Mouse (Mus musculus) stomach, embryonic 14.5 days (tissue): ENCODE data around the gene Mical3. TPM values are rescaled to one million over a fixed set of nuclear protein-coding genes. Genes with fewer than 3 reads are reported as not detected.

ENCODE experiments used
- ATAC-seq: fragments of 200-750 bp; cut with Nextera tagmentation; 2 replicates; pipeline ENCODE4 v1.8.0; 2017; ENCODE audit warnings: low read depth, moderate TSS enrichment; ENCODE audit not compliant: insufficient number of reproducible peaks, insufficient read depth, low FRiP score
- H3K27ac ChIP-seq: fragments of 300-500 bp; sonication (generic); 2 replicates; pipeline ENCODE4 v1.5.1; 2014; ENCODE audit warnings: mild to moderate bottlenecking, low read length, moderate library complexity, mixed read lengths
- H3K27me3 ChIP-seq: fragments of 300-500 bp; sonication (generic); 2 replicates; pipeline ENCODE4 v1.6.1; 2014; ENCODE audit warnings: low read length, control low read depth, mixed read lengths; ENCODE audit not compliant: control insufficient read depth, insufficient read depth
- H3K36me3 ChIP-seq: fragments of 300-500 bp; sonication (generic); 2 replicates; pipeline ENCODE4 v1.6.1; 2014; ENCODE audit warnings: mild to moderate bottlenecking, control low read depth, low read length, moderate library complexity, mixed read lengths; ENCODE audit not compliant: control insufficient read depth, insufficient read depth
- H3K4me1 ChIP-seq: fragments of 300-500 bp; sonication (generic); 2 replicates; pipeline ENCODE4 v1.6.1; 2014; ENCODE audit warnings: low read length, control low read depth, mixed read lengths; ENCODE audit not compliant: control insufficient read depth, insufficient read depth
- H3K4me2 ChIP-seq: fragments of 300-500 bp; sonication (generic); replicated peaks from 2 replicates; pipeline ENCODE4 v1.6.1; 2014; ENCODE audit warnings: low read depth, low read length, control low read depth
- H3K4me3 ChIP-seq: fragments of 300-500 bp; sonication (generic); 2 replicates; pipeline ENCODE4 v1.5.1; 2014; ENCODE audit warnings: low read depth, low read length, control low read depth
- H3K9ac ChIP-seq: fragments of 300-500 bp; sonication (generic); replicated peaks from 2 replicates; pipeline ENCODE4 v1.6.1; 2014; ENCODE audit warnings: low read depth, mild to moderate bottlenecking, control low read depth, low read length, moderate library complexity, mixed read lengths
- H3K9me3 ChIP-seq: fragments of 300-500 bp; sonication (generic); 2 replicates; pipeline ENCODE4 v1.6.1; 2016; ENCODE audit warnings: low read depth, low read length, control low read depth; ENCODE audit not compliant: control insufficient read depth
- WGBS: fragments of 180-500 bp; shearing (Covaris S2); extraction: QIAGEN DNeasy Blood & Tissue Kit; methylation state at CpG from one replicate; pipeline ENCODE4 v1.1.7; 2014; 5-methylcytosine and 5-hydroxymethylcytosine counted together
- polyA plus RNA-seq: library from polyadenylated mRNA; unstranded; fragments of >200 nt; fragmentation: Nextera tagmentation; extraction: Ambion mirVana; gene quantifications from 2 replicates; pipeline ENCODE4 v1.2.1, GENCODE M21; 2014

Gene Mical3
- polyA plus RNA-seq, 1 experiment from 2014 or later: 24.8 TPM

- Histone ChIP-seq H3K9ac (0 out of 2 replicates have a peak overlapping the region, but pooled peaks have one; percentile 6), H3K9me3 (no peaks in the 10 kb centered on the region), H3K36me3 (no peaks in the 10 kb centered on the region), H3K4me3 (peak overlapping the region; percentile 27), H3K4me2 (peak overlapping the region; percentile 68), H3K27me3 (no peaks in the 10 kb centered on the region; the same call in 1 of the 2 replicates), H3K27ac (no peak overlapping the region), H3K4me1 (peaks cover 9% of the 10 kb centered on the region; the same call in 1 of the 2 replicates)
- WGBS: 8% methylated on average over 21 of the region's 21 CpGs
- peak; percentile 40; the same call in 1 of the 2 replicates for ATAC-seq
Observed at GRCm38 (mm10) chr6:121129506-121129905, 1.3 kb downstream of the Mical3 start.

DNA sequence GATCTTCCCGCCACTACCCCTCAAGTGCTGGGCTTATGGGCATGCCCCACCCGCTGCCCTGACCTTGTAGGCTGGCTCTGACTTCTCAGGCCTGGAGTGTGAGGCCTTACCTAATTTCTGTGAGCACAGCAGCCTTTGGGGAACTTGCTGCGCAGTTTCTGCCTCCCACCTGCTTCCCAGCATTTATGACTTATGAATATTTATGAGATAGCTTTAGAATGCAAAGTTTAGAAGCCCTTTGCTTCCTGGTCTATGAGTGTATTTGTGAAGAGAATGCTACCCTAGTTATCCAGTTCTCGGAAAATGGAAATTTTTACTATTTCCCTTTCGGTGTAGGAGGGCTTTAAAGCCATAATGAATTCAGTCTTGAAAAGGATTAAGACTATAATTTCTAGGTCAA is 2.1 kb downstream of the Mical3 start:
- Histone ChIP-seq H3K4me2 (no peak overlapping the region), H3K4me1 (peaks cover 9% of the 10 kb centered on the region; the same call in 1 of the 2 replicates), H3K27ac (no peak overlapping the region), H3K4me3 (no peak overlapping the region), H3K9ac (no peak overlapping the region), H3K36me3 (no peaks in the 10 kb centered on the region), H3K9me3 (no peaks in the 10 kb centered on the region), H3K27me3 (no peaks in the 10 kb centered on the region; the same call in 1 of the 2 replicates)
- WGBS: 90% methylated on average over 5 of the region's 5 CpGs
- ATAC-seq: no peak

DNA sequence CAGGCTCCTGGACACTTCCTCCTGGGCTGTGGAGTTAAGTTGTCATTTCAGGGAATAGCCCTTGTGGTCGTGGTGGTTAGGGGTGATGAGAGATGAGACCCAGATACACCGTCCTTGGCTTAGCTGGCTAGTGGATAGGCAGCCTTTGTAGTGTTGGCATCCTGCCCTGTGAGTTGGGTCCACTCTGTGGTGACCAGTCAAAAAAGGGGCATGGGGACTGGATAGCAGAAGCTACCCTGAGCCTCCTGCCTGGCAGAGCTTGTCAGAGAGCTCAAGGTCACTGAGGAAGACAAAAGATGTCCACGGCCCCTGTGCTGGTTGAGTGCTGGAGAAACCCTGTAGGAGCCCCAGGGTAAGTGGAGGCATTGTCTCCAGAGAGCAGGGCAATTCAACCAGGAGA is 3.1 kb downstream of the Mical3 start:
- H3K27ac ChIP-seq: no peak overlapping the region
- no peaks in the 10 kb centered on the region for H3K9me3 ChIP-seq
- 63% methylated on average over 3 of the region's 3 CpGs for WGBS
- H3K27me3 ChIP-seq: no peaks in the 10 kb centered on the region; the same call in 1 of the 2 replicates
- no peak overlapping the region for H3K4me3 ChIP-seq
- H3K4me1 ChIP-seq: peaks cover 9% of the 10 kb centered on the region; the same call in 1 of the 2 replicates
- H3K4me2 ChIP-seq: no peak overlapping the region
- no peak overlapping the region for H3K9ac ChIP-seq
- no peak for ATAC-seq
- H3K36me3 ChIP-seq: no peaks in the 10 kb centered on the region

DNA sequence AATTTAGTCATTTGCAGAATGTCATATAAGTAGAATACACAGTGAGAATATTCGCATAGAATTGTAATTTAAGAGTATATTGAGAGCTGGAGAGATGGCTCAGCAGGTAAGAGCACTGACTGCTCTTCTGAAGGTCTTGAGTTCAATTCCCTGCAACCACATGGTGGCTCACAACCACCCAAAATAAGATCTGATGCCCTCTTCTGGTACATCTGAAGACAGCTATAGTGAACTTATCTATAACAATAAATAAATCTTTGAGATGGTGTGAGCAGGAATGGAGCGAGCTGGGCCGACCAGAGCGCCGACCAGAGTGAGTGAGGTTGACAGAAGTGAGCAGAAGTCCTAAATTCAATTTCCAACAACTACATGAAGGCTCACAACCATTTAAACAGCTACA is 4.6 kb downstream of the Mical3 start:
- no peak for ATAC-seq
- H3K4me2 ChIP-seq: no peak overlapping the region

DNA sequence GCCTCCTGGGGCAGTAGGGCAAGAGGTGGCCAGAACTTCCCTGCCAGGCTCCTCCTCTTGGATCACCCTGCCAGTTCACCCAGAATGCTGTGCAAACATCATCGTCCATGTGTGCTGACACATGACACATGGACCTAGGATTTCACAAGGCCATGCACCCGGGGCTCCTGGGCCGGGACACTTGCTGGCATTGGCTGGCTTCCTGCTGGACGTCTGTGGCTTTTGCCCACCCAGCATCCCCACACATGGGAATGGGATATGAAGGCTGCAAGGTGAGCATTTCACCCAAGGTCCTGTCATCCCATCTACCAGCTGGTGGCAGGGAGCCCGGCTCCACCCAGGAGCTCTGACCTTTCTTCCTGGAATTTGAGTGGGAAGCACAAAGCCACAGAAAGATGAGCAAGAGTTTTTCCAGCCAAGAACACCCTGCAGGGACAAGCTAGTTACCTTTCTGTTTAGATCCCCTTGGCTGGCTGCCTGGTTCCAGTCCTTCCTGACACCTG is 8.0 kb downstream of the Mical3 start:
- no peak overlapping the region for H3K4me2 ChIP-seq
- 67% methylated on average over 5 of the region's 5 CpGs for WGBS
- ATAC-seq: no peak
- no peaks in the 10 kb centered on the region for H3K36me3 ChIP-seq
- H3K27ac ChIP-seq: no peak overlapping the region
- no peaks in the 10 kb centered on the region for H3K4me1 ChIP-seq
- H3K9me3 ChIP-seq: no peaks in the 10 kb centered on the region
- no peak overlapping the region for H3K4me3 ChIP-seq
- H3K9ac ChIP-seq: no peak overlapping the region
- H3K27me3 ChIP-seq: no peaks in the 10 kb centered on the region

More for the DNA sequence above, 4.6 kb downstream of the Mical3 start:
- H3K4me3 ChIP-seq: no peak overlapping the region
- no peaks in the 10 kb centered on the region for H3K36me3 ChIP-seq
- 86% methylated on average over 5 of the region's 5 CpGs for WGBS
- H3K27ac ChIP-seq: no peak overlapping the region
- no peaks in the 10 kb centered on the region; the same call in 1 of the 2 replicates for H3K27me3 ChIP-seq
- no peaks in the 10 kb centered on the region for H3K9me3 ChIP-seq
- peaks cover 9% of the 10 kb centered on the region; the same call in 1 of the 2 replicates for H3K4me1 ChIP-seq
- no peak overlapping the region for H3K9ac ChIP-seq

DNA sequence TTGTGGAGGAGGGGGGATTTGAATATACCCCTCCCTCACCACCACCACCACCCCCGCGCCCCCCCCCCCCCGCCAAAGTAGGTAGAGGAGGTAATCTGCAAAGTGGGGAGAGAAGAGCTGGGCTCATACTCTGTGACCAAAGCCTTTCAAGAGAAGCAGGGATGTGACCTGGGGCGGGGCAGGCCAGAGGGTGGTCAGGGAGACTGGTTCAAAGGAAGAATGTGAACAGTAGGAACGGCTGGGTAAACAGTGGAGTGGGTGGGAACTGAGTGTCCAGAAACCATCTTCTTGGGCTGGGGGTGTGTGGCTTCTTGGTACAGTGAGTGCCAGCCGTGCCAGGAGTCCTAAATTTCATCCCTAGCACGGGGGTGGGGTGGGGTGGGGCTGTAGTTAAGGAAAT is 10.0 kb downstream of the Mical3 start:
- Histone ChIP-seq H3K4me2 (no peak overlapping the region), H3K9ac (no peak overlapping the region), H3K27ac (no peak overlapping the region), H3K4me1 (no peaks in the 10 kb centered on the region), H3K4me3 (no peak overlapping the region), H3K36me3 (no peaks in the 10 kb centered on the region), H3K27me3 (no peaks in the 10 kb centered on the region), H3K9me3 (no peaks in the 10 kb centered on the region)
- WGBS: 40% methylated on average over 7 of the region's 7 CpGs
- ATAC-seq: 0 out of 2 replicates have a peak, but pooled peaks have one; percentile 14

- no peak overlapping the region for H3K4me3 ChIP-seq
- no peak overlapping the region for H3K4me2 ChIP-seq
- H3K27ac ChIP-seq: no peak overlapping the region
- H3K9ac ChIP-seq: no peak overlapping the region
- no peak for ATAC-seq
- H3K4me1 ChIP-seq: no peaks in the 10 kb centered on the region
- no peaks in the 10 kb centered on the region for H3K36me3 ChIP-seq
- H3K27me3 ChIP-seq: no peaks in the 10 kb centered on the region
- 62% methylated on average over 15 of the region's 15 CpGs for WGBS
- no peaks in the 10 kb centered on the region for H3K9me3 ChIP-seq
Observed at GRCm38 (mm10) chr6:121117971-121118755, 12.6 kb downstream of the Mical3 start.

DNA sequence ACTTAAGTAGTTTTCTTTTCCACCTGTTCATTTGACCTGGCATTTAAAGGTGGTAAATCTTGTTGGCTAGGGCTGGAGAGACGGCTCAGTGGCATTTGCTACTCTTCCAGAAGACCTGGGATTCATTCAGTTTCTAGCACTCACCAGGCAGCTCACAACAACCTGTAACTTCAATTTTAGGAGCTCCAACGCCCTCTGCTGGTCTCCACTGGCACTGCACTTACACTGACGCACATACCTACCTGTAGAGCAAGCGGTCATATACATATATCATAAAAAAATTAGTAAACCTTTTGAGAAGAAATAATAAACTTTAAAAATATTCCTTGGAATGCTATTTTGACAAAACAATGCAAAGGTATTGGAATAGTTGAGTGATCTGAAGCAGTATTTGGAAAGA is 13.7 kb downstream of the Mical3 start:
- no peak for ATAC-seq
- 75% methylated on average over 4 of the region's 4 CpGs for WGBS
- H3K4me2 ChIP-seq: no peak overlapping the region
- no peaks in the 10 kb centered on the region for H3K27me3 ChIP-seq
- H3K4me1 ChIP-seq: no peaks in the 10 kb centered on the region
- no peaks in the 10 kb centered on the region for H3K36me3 ChIP-seq
- no peak overlapping the region for H3K9ac ChIP-seq
- no peak overlapping the region for H3K27ac ChIP-seq
- no peak overlapping the region for H3K4me3 ChIP-seq
- H3K9me3 ChIP-seq: no peaks in the 10 kb centered on the region
